Mouse (Mus musculus) liver, postnatal 0 days (tissue): ENCODE measurements around the gene Fat4.

Experiments
- CTCF ChIP-seq: sonication (generic); IDR thresholded peaks from 2 replicates; pipeline ENCODE4 v1.5.1; 2016; ENCODE audit warnings: antibody characterized with exemption, low read depth
- EP300 ChIP-seq: IDR thresholded peaks from 2 replicates; pipeline ENCODE4 v1.6.1; 2016; ENCODE audit warnings: antibody characterized with exemption, low read depth, mild to moderate bottlenecking

DNA sequence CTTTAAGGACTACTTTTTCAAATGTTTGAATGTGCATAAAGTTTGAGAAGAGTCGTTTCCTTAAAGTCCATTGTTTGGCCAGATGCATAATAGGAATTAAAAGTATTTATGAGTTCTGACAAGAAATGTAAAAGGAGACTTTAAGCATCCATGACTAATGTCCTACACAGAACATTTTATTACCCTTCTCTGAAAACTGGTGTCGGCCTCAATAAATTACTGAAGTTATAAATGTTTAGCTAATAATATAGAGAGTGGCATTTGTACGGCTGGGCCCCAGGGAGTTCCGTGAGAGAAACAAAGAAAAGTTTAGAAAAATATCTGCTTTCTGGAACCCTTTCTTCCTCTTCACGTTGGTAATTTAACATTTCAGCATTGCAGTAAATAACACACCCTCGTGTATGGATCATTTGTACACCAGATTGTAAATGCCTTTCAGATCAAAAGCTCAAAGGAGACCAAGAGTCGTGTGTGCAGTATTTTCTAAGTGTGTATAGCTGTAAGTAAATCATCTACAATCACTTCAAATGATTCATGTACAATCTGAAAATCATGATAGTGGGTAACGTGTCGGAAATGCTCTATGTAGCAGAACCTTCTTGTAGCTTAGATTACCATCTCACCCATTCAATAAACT, 69.4 kb downstream of the Fat4 start:
- TF ChIP-seq CTCF (no peak), EP300 (no peak)
